Mouse (Mus musculus) midbrain, embryonic 10.5 days (tissue): ENCODE results near the gene Zfp827. TPM values are rescaled to one million over a fixed set of nuclear protein-coding genes. Genes with fewer than 3 reads are reported as not detected.
A peak's percentile ranks its signal among the peaks of the same experiment; 100 is the strongest.

Experiments
- DNase-seq: peaks from one replicate; pipeline ENCODE4 v3.0.0-alpha.2; 2017; ENCODE audit warnings: low spot score
- H3K27ac ChIP-seq: fragments of 300-500 bp; sonication (generic); replicated peaks from 2 replicates; pipeline ENCODE4 v1.5.1; 2016; ENCODE audit warnings: mild to moderate bottlenecking
- H3K27me3 ChIP-seq: fragments of 300-500 bp; sonication (generic); 2 replicates; pipeline ENCODE4 v1.6.1; 2016; ENCODE audit warnings: low read depth, mild to moderate bottlenecking; ENCODE audit not compliant: poor library complexity, severe bottlenecking
- H3K36me3 ChIP-seq: fragments of 300-500 bp; sonication (generic); 2 replicates; pipeline ENCODE4 v1.6.1; 2016; ENCODE audit warnings: mild to moderate bottlenecking, moderate library complexity
- H3K4me1 ChIP-seq: fragments of 300-500 bp; sonication (generic); 2 replicates; pipeline ENCODE4 v1.6.1; 2016
- H3K4me3 ChIP-seq: fragments of 300-500 bp; sonication (generic); 2 replicates; pipeline ENCODE4 v1.5.1; 2016; ENCODE audit warnings: mild to moderate bottlenecking, moderate library complexity
- H3K9me3 ChIP-seq: fragments of 300-500 bp; sonication (generic); replicated peaks from 2 replicates; pipeline ENCODE4 v1.6.1; 2016; ENCODE audit warnings: mild to moderate bottlenecking
- WGBS: fragments of 180-500 bp; shearing (Covaris S2); methylation state at CpG from one replicate; pipeline ENCODE4 v1.1.7; 2016; 5-methylcytosine and 5-hydroxymethylcytosine counted together
- polyA plus RNA-seq: library from polyadenylated mRNA; unstranded; fragments of >200 nt; fragmentation: Nextera tagmentation; extraction: Ambion mirVana; gene quantifications from 2 replicates; pipeline ENCODE4 v1.2.1, GENCODE M21; 2016

Gene Zfp827
- 4.5 and 6.8 TPM in 2 replicates for polyA plus RNA-seq

DNA sequence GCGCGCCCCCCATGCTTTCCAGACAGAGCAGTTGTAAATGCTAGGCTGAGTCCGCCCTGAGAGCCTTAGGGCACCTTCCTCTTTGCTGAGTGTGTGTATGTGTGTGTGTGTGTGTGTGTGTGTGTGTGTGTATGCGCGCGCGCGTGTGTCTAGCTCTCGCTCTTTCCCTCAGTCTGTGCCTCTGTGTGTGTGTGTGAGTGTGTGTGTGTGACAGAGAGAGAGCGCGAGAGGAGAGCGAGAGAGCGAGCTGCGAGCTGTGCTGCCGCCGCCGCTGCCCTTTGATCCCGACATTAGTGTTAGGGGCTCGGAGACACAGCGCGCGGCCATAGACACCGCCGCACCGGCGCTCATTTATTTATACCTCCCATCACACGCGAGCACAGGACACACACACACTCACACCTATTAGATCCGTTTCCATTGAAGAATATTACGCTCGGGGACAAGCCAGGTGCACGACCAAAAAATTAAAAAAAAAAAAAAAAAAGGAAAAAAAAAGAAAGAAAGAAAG is at the start of gene Zfp827:
Zfp827 (plus strand) TSS at position 461 of the 511 bp plus-strand sequence.
- H3K36me3 ChIP-seq, result no peaks in the 10 kb centered on the region
- H3K27ac ChIP-seq, result peak within 1 kb of the TSS; percentile 100
- peak; percentile 90 for DNase-seq
- H3K27me3 ChIP-seq, result no peaks in the 10 kb centered on the region; the same call in 1 of the 2 replicates
- no peaks in the 10 kb centered on the region for H3K9me3 ChIP-seq
- peaks cover 34% of the 10 kb centered on the region for H3K4me1 ChIP-seq
- H3K4me3 ChIP-seq, result peak within 1 kb of the TSS; percentile 98
- 0% methylated on average over 31 of the region's 32 CpGs for WGBS

DNA sequence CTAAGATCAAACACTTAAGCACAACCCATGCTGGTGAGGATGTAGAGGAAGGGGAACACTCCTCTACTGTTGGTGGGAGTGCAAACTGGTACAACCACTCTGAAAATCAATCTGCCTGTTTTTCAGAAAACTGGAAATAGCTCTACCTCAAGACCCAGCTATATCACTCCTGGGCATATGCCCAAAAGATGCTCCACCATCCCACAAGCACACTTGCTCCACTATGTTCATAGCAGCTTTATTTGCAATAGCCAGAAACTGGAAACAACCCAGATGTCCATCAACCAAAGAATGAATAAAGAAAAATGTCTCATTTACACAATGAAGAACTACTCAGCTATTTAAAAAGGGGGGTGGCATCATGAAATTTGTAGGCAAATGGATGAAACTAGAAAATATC is 23.9 kb upstream of the Zfp827 start:
- no peak for DNase-seq
- no peak overlapping the region for H3K4me3 ChIP-seq
- H3K36me3 ChIP-seq, result no peaks in the 10 kb centered on the region

GRCm38 (mm10) chr8:79015061-79015460 is 13.2 kb upstream of the Zfp827 start:
- no peak for DNase-seq
- no peaks in the 10 kb centered on the region for H3K27me3 ChIP-seq

More for the DNA sequence above, 23.9 kb upstream of the Zfp827 start:
- Histone ChIP-seq H3K9me3 (no peaks in the 10 kb centered on the region), H3K27ac (no peak overlapping the region), H3K27me3 (no peaks in the 10 kb centered on the region), H3K4me1 (no peaks in the 10 kb centered on the region)

DNA sequence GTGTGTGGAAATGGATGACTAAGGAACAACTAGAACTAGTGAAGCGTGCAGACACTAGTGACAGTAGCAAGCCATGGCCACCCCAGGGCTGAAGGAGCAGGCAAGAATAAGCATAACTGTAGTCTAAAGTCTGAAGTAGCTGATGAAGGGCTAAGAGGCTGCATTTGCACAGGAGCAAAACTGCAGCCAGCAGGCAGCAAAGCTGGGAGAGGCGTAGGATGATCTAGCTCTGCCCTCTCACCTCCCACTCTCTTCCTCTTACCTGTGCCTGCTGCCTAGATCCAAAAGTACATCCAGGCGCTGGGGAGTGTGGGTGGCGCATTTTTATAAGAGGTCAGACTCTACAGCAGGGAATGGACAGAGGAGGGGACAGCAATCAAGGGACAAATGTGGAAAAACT is 12.2 kb upstream of the Zfp827 start:
- Histone ChIP-seq H3K36me3 (no peaks in the 10 kb centered on the region), H3K27me3 (no peaks in the 10 kb centered on the region), H3K4me3 (no peak overlapping the region), H3K9me3 (no peaks in the 10 kb centered on the region), H3K27ac (no peak overlapping the region), H3K4me1 (no peaks in the 10 kb centered on the region)
- WGBS, result 94% methylated on average over 4 of the region's 4 CpGs
- no peak for DNase-seq

More at GRCm38 (mm10) chr8:79015061-79015460, 13.2 kb upstream of the Zfp827 start:
- 86% methylated on average over 5 of the region's 5 CpGs for WGBS
- H3K4me1 ChIP-seq, result no peaks in the 10 kb centered on the region
- H3K27ac ChIP-seq, result no peak overlapping the region
- H3K4me3 ChIP-seq, result no peak overlapping the region
- no peaks in the 10 kb centered on the region for H3K9me3 ChIP-seq
- no peaks in the 10 kb centered on the region for H3K36me3 ChIP-seq

- no peaks in the 10 kb centered on the region for H3K9me3 ChIP-seq
- DNase-seq, result no peak
- H3K36me3 ChIP-seq, result no peaks in the 10 kb centered on the region
- no peak overlapping the region for H3K4me3 ChIP-seq
- no peaks in the 10 kb centered on the region for H3K4me1 ChIP-seq
- no peak overlapping the region for H3K27ac ChIP-seq
- WGBS, result 61% methylated on average over 6 of the region's 6 CpGs
- H3K27me3 ChIP-seq, result no peaks in the 10 kb centered on the region
Measured at GRCm38 (mm10) chr8:79016583-79016982, 11.7 kb upstream of the Zfp827 start.

DNA sequence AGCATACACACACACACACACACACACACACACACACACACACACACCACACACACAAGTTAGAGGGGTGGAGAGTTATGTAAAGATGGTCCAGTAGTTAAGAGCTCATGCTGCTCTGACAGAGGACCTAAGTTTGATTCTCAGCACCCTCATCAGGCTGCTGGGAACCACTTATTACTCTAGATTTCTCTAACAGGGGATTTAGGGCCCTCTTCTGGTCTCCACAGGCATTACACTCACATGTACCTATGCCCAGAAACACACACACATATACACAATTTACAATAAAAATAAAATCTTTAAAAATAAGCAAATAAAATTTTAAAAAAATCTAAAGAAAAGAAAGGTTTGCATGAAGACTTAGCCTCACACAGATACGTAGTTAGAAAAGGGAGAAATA is 4.3 kb upstream of the Zfp827 start:
- no peak overlapping the region for H3K4me3 ChIP-seq
- H3K36me3 ChIP-seq, result no peaks in the 10 kb centered on the region
- H3K4me1 ChIP-seq, result peaks cover 8% of the 10 kb centered on the region; the same call in 1 of the 2 replicates
- WGBS, result 89% methylated on average over 1 of the region's 1 CpGs
- no peaks in the 10 kb centered on the region for H3K9me3 ChIP-seq
- H3K27me3 ChIP-seq, result no peaks in the 10 kb centered on the region
- DNase-seq, result no peak
- no peak overlapping the region for H3K27ac ChIP-seq

DNA sequence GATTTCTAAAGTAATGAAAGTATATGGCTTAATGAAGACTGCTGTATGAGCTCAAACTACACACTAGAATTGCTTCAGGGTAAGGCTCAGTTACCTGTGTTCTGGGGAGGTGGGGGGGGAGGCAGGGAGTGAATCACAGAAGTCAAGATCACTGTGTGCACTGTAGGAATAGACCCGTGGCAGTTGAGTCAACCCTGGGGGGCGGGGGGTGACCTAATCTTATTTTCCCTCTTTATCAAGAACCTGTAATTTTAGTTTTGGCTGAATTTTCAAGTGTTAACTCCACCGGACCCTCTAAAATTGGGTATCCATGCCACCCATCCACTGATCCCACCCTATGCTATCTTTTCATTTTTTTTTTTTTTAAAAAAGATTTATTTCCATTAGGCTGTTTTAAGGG is 918 bp upstream of the Zfp827 start:
- Histone ChIP-seq H3K27ac (peak overlapping the region; percentile 100; the same call in 1 of the 2 replicates), H3K4me3 (peak overlapping the region; percentile 98), H3K36me3 (no peaks in the 10 kb centered on the region), H3K9me3 (no peaks in the 10 kb centered on the region), H3K27me3 (no peaks in the 10 kb centered on the region; the same call in 1 of the 2 replicates), H3K4me1 (peaks cover 26% of the 10 kb centered on the region)
- WGBS, result 31% methylated on average over 3 of the region's 3 CpGs
- no peak for DNase-seq

DNA sequence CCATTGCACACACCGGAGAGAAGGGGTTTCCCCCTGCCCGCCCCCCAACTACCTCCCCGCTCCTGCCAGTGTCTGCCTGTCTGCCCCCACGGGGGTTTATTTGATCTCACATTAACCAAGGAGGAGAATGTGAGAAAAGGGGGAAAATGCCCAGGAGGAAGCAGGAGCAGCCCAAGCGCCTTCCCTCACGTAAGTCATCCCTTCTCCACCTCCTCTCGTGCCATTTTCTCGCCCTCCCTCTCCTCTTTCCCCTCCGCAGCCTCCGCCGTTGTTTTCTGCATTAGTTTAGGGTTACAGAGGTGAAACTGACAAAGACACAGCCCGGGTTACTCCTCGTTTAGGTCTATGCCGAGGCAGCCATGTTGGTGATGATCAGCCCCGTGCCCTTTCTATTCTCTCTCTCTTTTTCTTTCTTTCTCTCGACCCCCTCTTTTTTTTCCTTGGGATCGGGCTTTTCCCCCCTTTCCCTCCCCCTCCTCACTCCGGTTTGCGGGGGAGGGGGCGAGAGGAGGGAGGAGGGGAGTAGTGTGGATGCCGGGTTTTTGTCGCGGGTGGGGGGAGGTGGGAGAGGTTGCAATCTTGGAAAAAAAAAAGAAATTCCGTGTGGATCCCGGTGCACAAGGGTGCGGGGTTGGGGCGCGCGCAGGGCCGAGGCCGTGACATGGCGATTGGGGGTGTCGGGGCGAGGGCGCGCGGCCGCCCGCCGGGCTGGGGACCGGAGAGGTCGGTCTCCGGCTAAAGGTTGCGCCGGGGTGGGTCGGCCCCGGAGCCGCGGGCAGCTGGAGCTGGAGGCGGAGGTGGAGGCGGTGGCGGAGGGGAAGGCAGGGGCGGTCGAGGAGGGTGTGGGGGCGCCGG is 531 bp downstream of the Zfp827 start:
- Histone ChIP-seq H3K27ac (peak overlapping the region; percentile 100), H3K36me3 (no peaks in the 10 kb centered on the region), H3K9me3 (no peaks in the 10 kb centered on the region), H3K4me3 (peak overlapping the region; percentile 98), H3K27me3 (no peaks in the 10 kb centered on the region; the same call in 1 of the 2 replicates), H3K4me1 (peaks cover 41% of the 10 kb centered on the region)
- DNase-seq, result peak; percentile 72
- under 1% methylated on average over 53 of the region's 56 CpGs for WGBS

- Histone ChIP-seq H3K9me3 (no peaks in the 10 kb centered on the region), H3K4me1 (peaks cover 45% of the 10 kb centered on the region), H3K27me3 (no peaks in the 10 kb centered on the region; the same call in 1 of the 2 replicates), H3K27ac (peak overlapping the region; percentile 100), H3K36me3 (no peaks in the 10 kb centered on the region), H3K4me3 (peak overlapping the region; percentile 98)
- DNase-seq, result peak; percentile 80
- under 1% methylated on average over 90 of the region's 99 CpGs for WGBS
Measured at GRCm38 (mm10) chr8:79029396-79030325, 1.4 kb downstream of the Zfp827 start.

- peak overlapping the region; percentile 98 for H3K4me3 ChIP-seq
- H3K27ac ChIP-seq, result peak overlapping the region; percentile 100
- H3K27me3 ChIP-seq, result no peaks in the 10 kb centered on the region; the same call in 1 of the 2 replicates
- peaks cover 46% of the 10 kb centered on the region for H3K4me1 ChIP-seq
- no peaks in the 10 kb centered on the region for H3K36me3 ChIP-seq
- under 1% methylated on average over 56 of the region's 62 CpGs for WGBS
- DNase-seq, result peak; percentile 86
- H3K9me3 ChIP-seq, result no peaks in the 10 kb centered on the region
Measured at GRCm38 (mm10) chr8:79030326-79031265, 2.4 kb downstream of the Zfp827 start.

DNA sequence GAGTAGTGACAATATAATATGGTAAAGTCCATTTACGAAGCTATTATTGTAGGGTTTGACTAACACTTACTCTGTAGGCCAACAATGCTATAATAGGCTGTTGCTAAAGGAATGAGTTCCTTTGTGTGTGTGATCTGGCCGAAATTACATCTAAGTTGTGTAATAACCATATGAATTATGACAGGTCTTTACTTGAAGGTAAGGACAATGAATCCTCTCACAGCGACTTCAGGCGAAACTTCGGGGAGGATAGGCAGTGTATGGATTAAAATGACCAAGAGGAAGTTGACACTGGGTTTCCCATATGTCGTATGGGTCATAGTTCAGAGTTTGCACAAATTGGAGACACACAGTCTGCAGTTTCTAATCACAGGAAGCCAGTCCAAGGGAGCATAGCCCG is 9.3 kb downstream of the Zfp827 start:
- no peaks in the 10 kb centered on the region for H3K27me3 ChIP-seq
- H3K36me3 ChIP-seq, result peaks cover 30% of the 10 kb centered on the region
- H3K9me3 ChIP-seq, result no peaks in the 10 kb centered on the region
- no peak overlapping the region for H3K27ac ChIP-seq
- no peak for DNase-seq
- H3K4me1 ChIP-seq, result peaks cover 17% of the 10 kb centered on the region
- WGBS, result 88% methylated on average over 7 of the region's 7 CpGs
- H3K4me3 ChIP-seq, result no peak overlapping the region
